Mouse (Mus musculus) kidney, embryonic 15.5 days (tissue): Measurements from ENCODE around the gene Gm49321. TPM values are rescaled to one million over a fixed set of nuclear protein-coding genes. Genes with fewer than 3 reads are reported as not detected.

ENCODE experiments used
- ATAC-seq: fragments of 200-750 bp; cut with Nextera tagmentation; replicated peaks from 2 replicates; pipeline ENCODE4 v1.8.0; 2017; ENCODE audit warnings: moderate TSS enrichment; ENCODE audit not compliant: low FRiP score
- H3K27ac ChIP-seq: fragments of 300-500 bp; sonication (generic); 2 replicates; pipeline ENCODE4 v1.5.1; 2015; ENCODE audit warnings: mild to moderate bottlenecking, inconsistent platforms
- H3K27me3 ChIP-seq: fragments of 300-500 bp; sonication (generic); 2 replicates; pipeline ENCODE4 v1.6.1; 2015; ENCODE audit warnings: inconsistent platforms
- H3K36me3 ChIP-seq: fragments of 300-500 bp; sonication (generic); 2 replicates; pipeline ENCODE4 v1.6.1; 2015; ENCODE audit warnings: inconsistent platforms
- H3K4me1 ChIP-seq: fragments of 300-500 bp; sonication (generic); 2 replicates; pipeline ENCODE4 v1.6.1; 2015; ENCODE audit warnings: inconsistent platforms
- H3K4me2 ChIP-seq: fragments of 300-500 bp; sonication (generic); 2 replicates; pipeline ENCODE4 v1.6.1; 2015; ENCODE audit warnings: moderate library complexity, mild to moderate bottlenecking, inconsistent platforms
- H3K4me3 ChIP-seq: fragments of 300-500 bp; sonication (generic); replicated peaks from 2 replicates; pipeline ENCODE4 v1.5.1; 2015; ENCODE audit warnings: mild to moderate bottlenecking, inconsistent platforms
- H3K9ac ChIP-seq: fragments of 300-500 bp; sonication (generic); 2 replicates; pipeline ENCODE4 v1.6.1; 2015; ENCODE audit warnings: mild to moderate bottlenecking, inconsistent platforms
- H3K9me3 ChIP-seq: fragments of 300-500 bp; sonication (generic); replicated peaks from 2 replicates; pipeline ENCODE4 v1.6.1; 2016; ENCODE audit warnings: inconsistent platforms
- WGBS: fragments of 180-500 bp; shearing (Covaris S2); methylation state at CpG from one replicate; pipeline ENCODE4 v1.1.7; 2015; ENCODE audit warnings: mixed read lengths; 5-methylcytosine and 5-hydroxymethylcytosine counted together
- polyA plus RNA-seq: library from polyadenylated mRNA; unstranded; fragments of >200 nt; fragmentation: Nextera tagmentation; extraction: Ambion mirVana; gene quantifications from 2 replicates; pipeline ENCODE4 v1.2.1, GENCODE M21; 2015

Gene Gm49321
- 10.5 and 12.3 TPM in 2 replicates for polyA plus RNA-seq

- WGBS = 92% methylated on average over 1 of the region's 1 CpGs
Observed at GRCm38 (mm10) chr12:73937353-73937752, at the start of gene Gm49321. TSS of gene Gm49321 (plus strand) at chr12:73937653.

DNA sequence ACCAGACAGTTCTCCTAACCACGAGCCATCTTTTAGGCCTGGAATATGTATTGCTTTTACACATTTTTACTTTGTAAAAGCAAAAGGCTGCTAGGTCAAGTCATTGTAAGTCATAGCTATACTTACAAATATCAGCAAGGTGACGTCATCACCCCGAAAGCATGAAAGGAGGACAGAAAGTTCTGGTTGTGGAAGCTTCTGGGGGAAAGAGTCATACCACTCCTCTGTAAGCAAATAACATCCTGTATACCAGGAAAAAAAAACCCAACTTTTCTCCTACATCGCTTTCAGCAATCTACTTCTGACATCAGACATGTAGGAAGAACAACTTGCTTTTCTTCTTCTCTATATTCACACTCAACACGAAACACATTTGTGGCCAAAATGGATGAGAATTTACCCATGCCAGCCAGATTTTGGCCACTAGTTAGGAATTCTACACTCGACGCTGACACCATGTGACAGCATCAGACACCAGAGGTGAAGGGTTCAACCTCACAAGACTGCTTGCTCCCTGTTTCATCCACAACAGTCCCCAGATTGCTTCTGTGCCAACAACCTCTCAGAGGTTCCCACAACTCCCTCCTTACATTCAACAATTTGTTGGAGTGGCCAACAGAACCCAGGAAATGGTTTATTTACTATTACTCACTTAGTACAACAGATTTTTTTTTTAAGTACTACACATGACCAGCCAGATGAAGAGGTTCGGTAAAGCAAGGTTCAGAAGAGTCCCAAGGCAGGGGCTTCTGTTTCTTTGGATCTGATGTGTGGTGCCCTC, 49.3 kb upstream of the Gm49321 start:
- Histone ChIP-seq H3K36me3 (no peaks in the 10 kb centered on the region), H3K4me3 (no peak overlapping the region), H3K4me1 (0 out of 2 replicates have a peak, but pooled peaks cover 2% of the 10 kb centered on the region), H3K27ac (no peak overlapping the region), H3K27me3 (no peaks in the 10 kb centered on the region), H3K4me2 (no peak overlapping the region), H3K9ac (no peak overlapping the region), H3K9me3 (no peaks in the 10 kb centered on the region)
- WGBS = 86% methylated on average over 8 of the region's 8 CpGs
- ATAC-seq = no peak

More at GRCm38 (mm10) chr12:73937353-73937752, at the start of gene Gm49321:
- H3K9me3 ChIP-seq = no peaks in the 10 kb centered on the region
- H3K36me3 ChIP-seq = peaks cover 86% of the 10 kb centered on the region
- ATAC-seq = no peak
- H3K4me3 ChIP-seq = no peak within 1 kb of the TSS
- no peak within 1 kb of the TSS for H3K27ac ChIP-seq
- no peak within 1 kb of the TSS for H3K9ac ChIP-seq
- H3K27me3 ChIP-seq = no peaks in the 10 kb centered on the region
- no peaks in the 10 kb centered on the region for H3K4me1 ChIP-seq
- no peak within 1 kb of the TSS for H3K4me2 ChIP-seq

DNA sequence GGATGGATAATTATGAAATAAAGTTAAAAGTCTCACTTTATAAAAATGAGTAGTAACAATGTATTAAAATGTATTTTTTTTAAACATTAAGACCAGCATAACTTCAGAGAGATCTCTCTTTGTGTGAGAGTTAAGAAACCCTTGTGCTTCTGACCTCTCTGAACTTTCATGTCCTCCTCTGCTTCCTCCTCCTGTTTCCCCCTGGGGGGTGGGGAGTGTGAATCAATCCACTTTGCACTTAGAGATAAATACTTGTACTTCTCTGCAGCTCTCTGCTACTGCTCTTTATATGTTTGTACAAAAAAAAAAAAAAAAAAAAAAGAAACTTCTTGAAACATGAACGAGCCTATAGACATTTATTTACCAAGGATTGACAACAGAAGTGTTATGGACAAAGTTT, 47.9 kb upstream of the Gm49321 start:
- ATAC-seq = no peak
- no peaks in the 10 kb centered on the region for H3K36me3 ChIP-seq
- no peaks in the 10 kb centered on the region for H3K27me3 ChIP-seq
- no peak overlapping the region for H3K27ac ChIP-seq
- H3K4me1 ChIP-seq = no peaks in the 10 kb centered on the region
- H3K4me3 ChIP-seq = no peak overlapping the region
- WGBS = 47% methylated on average over 1 of the region's 1 CpGs
- no peaks in the 10 kb centered on the region for H3K9me3 ChIP-seq
- H3K9ac ChIP-seq = no peak overlapping the region
- H3K4me2 ChIP-seq = no peak overlapping the region

GRCm38 (mm10) chr12:73890086-73890485, 47.4 kb upstream of the Gm49321 start:
- no peak overlapping the region for H3K27ac ChIP-seq
- no peaks in the 10 kb centered on the region for H3K36me3 ChIP-seq
- no peak overlapping the region for H3K4me3 ChIP-seq
- H3K9me3 ChIP-seq = no peaks in the 10 kb centered on the region
- 69% methylated on average over 3 of the region's 3 CpGs for WGBS
- H3K4me2 ChIP-seq = no peak overlapping the region
- no peaks in the 10 kb centered on the region for H3K27me3 ChIP-seq
- no peaks in the 10 kb centered on the region for H3K4me1 ChIP-seq
- no peak overlapping the region for H3K9ac ChIP-seq
- ATAC-seq = no peak

GRCm38 (mm10) chr12:73892616-73893015, 44.8 kb upstream of the Gm49321 start:
- H3K27ac ChIP-seq = no peak overlapping the region
- no peaks in the 10 kb centered on the region for H3K4me1 ChIP-seq
- no peak overlapping the region for H3K4me3 ChIP-seq
- no peaks in the 10 kb centered on the region for H3K9me3 ChIP-seq
- 44% methylated on average over 3 of the region's 3 CpGs for WGBS
- no peak overlapping the region for H3K9ac ChIP-seq
- H3K27me3 ChIP-seq = no peaks in the 10 kb centered on the region
- no peaks in the 10 kb centered on the region for H3K36me3 ChIP-seq
- no peak overlapping the region for H3K4me2 ChIP-seq
- ATAC-seq = no peak

GRCm38 (mm10) chr12:73894838-73895237, 42.6 kb upstream of the Gm49321 start:
- ATAC-seq = no peak
- WGBS = 82% methylated on average over 6 of the region's 6 CpGs

GRCm38 (mm10) chr12:73895674-73896073, 41.8 kb upstream of the Gm49321 start:
- Histone ChIP-seq H3K36me3 (no peaks in the 10 kb centered on the region), H3K4me2 (no peak overlapping the region)

More at GRCm38 (mm10) chr12:73894838-73895237, 42.6 kb upstream of the Gm49321 start:
- no peak overlapping the region for H3K9ac ChIP-seq
- H3K4me3 ChIP-seq = no peak overlapping the region
- H3K36me3 ChIP-seq = no peaks in the 10 kb centered on the region
- H3K4me2 ChIP-seq = no peak overlapping the region
- no peaks in the 10 kb centered on the region for H3K9me3 ChIP-seq
- no peaks in the 10 kb centered on the region for H3K4me1 ChIP-seq
- no peaks in the 10 kb centered on the region for H3K27me3 ChIP-seq
- no peak overlapping the region for H3K27ac ChIP-seq

GRCm38 (mm10) chr12:73896471-73896870, 41.0 kb upstream of the Gm49321 start:
- WGBS = 79% methylated on average over 3 of the region's 3 CpGs
- no peak overlapping the region for H3K27ac ChIP-seq
- H3K4me3 ChIP-seq = no peak overlapping the region
- no peaks in the 10 kb centered on the region for H3K36me3 ChIP-seq
- no peak overlapping the region for H3K4me2 ChIP-seq
- H3K9ac ChIP-seq = no peak overlapping the region
- H3K4me1 ChIP-seq = no peaks in the 10 kb centered on the region
- no peaks in the 10 kb centered on the region for H3K27me3 ChIP-seq
- no peak for ATAC-seq
- no peaks in the 10 kb centered on the region for H3K9me3 ChIP-seq

More at GRCm38 (mm10) chr12:73895674-73896073, 41.8 kb upstream of the Gm49321 start:
- H3K9ac ChIP-seq = no peak overlapping the region
- H3K4me1 ChIP-seq = no peaks in the 10 kb centered on the region
- no peak overlapping the region for H3K27ac ChIP-seq
- no peaks in the 10 kb centered on the region for H3K9me3 ChIP-seq
- H3K27me3 ChIP-seq = no peaks in the 10 kb centered on the region
- no peak overlapping the region for H3K4me3 ChIP-seq
- no peak for ATAC-seq
- WGBS = 91% methylated on average over 2 of the region's 2 CpGs

- Histone ChIP-seq H3K36me3 (no peaks in the 10 kb centered on the region), H3K4me3 (no peak overlapping the region), H3K9me3 (no peaks in the 10 kb centered on the region), H3K9ac (no peak overlapping the region), H3K4me2 (no peak overlapping the region), H3K27ac (no peak overlapping the region), H3K27me3 (no peaks in the 10 kb centered on the region), H3K4me1 (no peaks in the 10 kb centered on the region)
- 69% methylated on average over 2 of the region's 2 CpGs for WGBS
- ATAC-seq = no peak
Observed at GRCm38 (mm10) chr12:73898281-73898680, 39.2 kb upstream of the Gm49321 start.

- Histone ChIP-seq H3K27me3 (no peaks in the 10 kb centered on the region), H3K9me3 (no peaks in the 10 kb centered on the region), H3K27ac (no peak overlapping the region), H3K4me1 (no peaks in the 10 kb centered on the region; the same call in 1 of the 2 replicates), H3K9ac (no peak overlapping the region), H3K4me2 (no peak overlapping the region), H3K4me3 (no peak overlapping the region), H3K36me3 (no peaks in the 10 kb centered on the region)
- WGBS = 84% methylated on average over 5 of the region's 5 CpGs
- no peak for ATAC-seq
Observed at GRCm38 (mm10) chr12:73904133-73904934, 33.1 kb upstream of the Gm49321 start.

GRCm38 (mm10) chr12:73905041-73905440, 32.4 kb upstream of the Gm49321 start:
- H3K4me2 ChIP-seq = no peak overlapping the region
- no peak overlapping the region for H3K27ac ChIP-seq
- H3K9me3 ChIP-seq = no peaks in the 10 kb centered on the region
- no peak overlapping the region for H3K4me3 ChIP-seq
- no peaks in the 10 kb centered on the region for H3K27me3 ChIP-seq
- no peaks in the 10 kb centered on the region for H3K36me3 ChIP-seq
- peaks cover under 1% of the 10 kb centered on the region for H3K4me1 ChIP-seq
- H3K9ac ChIP-seq = no peak overlapping the region
- 32% methylated on average over 2 of the region's 2 CpGs for WGBS
- ATAC-seq = no peak

DNA sequence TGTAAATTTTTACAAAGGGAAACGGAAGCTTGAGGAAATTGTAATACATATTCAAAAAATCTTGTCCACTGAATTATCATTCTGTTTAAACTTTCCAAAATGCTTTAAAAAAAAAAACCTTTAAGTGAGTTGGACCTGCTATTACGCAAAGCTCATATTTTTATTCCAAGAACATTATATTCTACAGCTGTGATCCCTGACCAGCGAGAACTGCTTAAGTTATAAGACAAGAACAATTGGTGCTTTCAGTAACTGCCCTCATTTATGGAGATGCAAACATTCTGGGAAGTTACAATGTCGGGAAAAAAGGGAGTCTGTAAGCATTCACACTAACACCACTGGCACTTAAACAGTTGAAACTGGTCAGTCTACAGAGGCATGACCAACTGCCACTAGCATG, 31.9 kb upstream of the Gm49321 start:
- Histone ChIP-seq H3K9ac (no peak overlapping the region), H3K36me3 (no peaks in the 10 kb centered on the region), H3K4me1 (peaks cover 5% of the 10 kb centered on the region), H3K27ac (no peak overlapping the region), H3K4me2 (no peak overlapping the region), H3K27me3 (no peaks in the 10 kb centered on the region), H3K9me3 (no peaks in the 10 kb centered on the region), H3K4me3 (no peak overlapping the region)
- WGBS = 74% methylated on average over 4 of the region's 4 CpGs
- no peak for ATAC-seq
